Mouse (Mus musculus): Measurements from ENCODE around the gene Otulinl. TPM values are rescaled to one million over a fixed set of nuclear protein-coding genes. Genes with fewer than 3 reads are reported as not detected.

Otulinl gene
- polyA plus RNA-seq, 1 experiment, result 0.06 TPM

GRCm38 (mm10) chr15:27702972-27703313 is 21.6 kb upstream of the Otulinl start:
- no peak overlapping the region for H3ac ChIP-seq (ENCODE audit: control insufficient read depth, insufficient read length)
- no peaks in the 10 kb centered on the region for H3K79me2 ChIP-seq (ENCODE audit: control insufficient read depth, insufficient read depth)
- no peaks in the 10 kb centered on the region for H3K36me3 ChIP-seq (ENCODE audit: control insufficient read depth, insufficient read depth)
- no peak overlapping the region for H3K4me3 ChIP-seq
- H3K4me2 ChIP-seq (ENCODE audit: low read depth), result peak overlapping the region; percentile 36
- TF ChIP-seq E2F4 (IDR thresholded peaks at IDR 0.05; ENCODE audit: insufficient read depth), result no peak
- no peak for TF ChIP-seq USF1 (IDR thresholded peaks at IDR 0.05; ENCODE audit: low read depth)
- TF ChIP-seq TCF3 (IDR thresholded peaks at IDR 0.05; ENCODE audit: insufficient read length, low read depth), result no peak
- TF ChIP-seq MYOG (IDR thresholded peaks at IDR 0.05; ENCODE audit: control insufficient read depth in 1 of 3, insufficient read depth in 1 of 3, insufficient read length in 2 of 3, low read depth in 2 of 3), result no peak
- no peak for TF ChIP-seq TCF12 (IDR thresholded peaks at IDR 0.05; ENCODE audit: insufficient read depth, poor library complexity, severe bottlenecking)
- TF ChIP-seq POLR2A (IDR thresholded peaks at IDR 0.05; ENCODE audit: insufficient read length, low read depth), result no peak
- peaks cover 47% of the 10 kb centered on the region for H3K27me3 ChIP-seq (ENCODE audit: control insufficient read depth, insufficient read depth, insufficient read length)

GRCm38 (mm10) chr15:27702031-27702971 is 20.9 kb upstream of the Otulinl start:
- H3ac ChIP-seq (ENCODE audit: control insufficient read depth, insufficient read length), result no peak overlapping the region
- TF ChIP-seq E2F4 (IDR thresholded peaks at IDR 0.05; ENCODE audit: insufficient read depth) (no peak), POLR2AphosphoS2 (IDR thresholded peaks at IDR 0.05; ENCODE audit: insufficient read length, low read depth) (no peak), TCF12 (IDR thresholded peaks at IDR 0.05; ENCODE audit: insufficient read depth, poor library complexity, severe bottlenecking) (no peak), TCF3 (IDR thresholded peaks at IDR 0.05; ENCODE audit: insufficient read length, low read depth) (no peak), CEBPB (IDR thresholded peaks at IDR 0.05; ENCODE audit: insufficient read depth, poor library complexity, severe bottlenecking) (no peak), POLR2A (IDR thresholded peaks at IDR 0.05; ENCODE audit: insufficient read length, low read depth) (no peak), USF1 (IDR thresholded peaks at IDR 0.05; ENCODE audit: low read depth) (no peak)
- peaks cover 47% of the 10 kb centered on the region for H3K27me3 ChIP-seq (ENCODE audit: control insufficient read depth, insufficient read depth, insufficient read length)
- H3K4me3 ChIP-seq, result no peak overlapping the region
- no peaks in the 10 kb centered on the region for H3K79me2 ChIP-seq (ENCODE audit: control insufficient read depth, insufficient read depth)
- no peaks in the 10 kb centered on the region for H3K36me3 ChIP-seq (ENCODE audit: control insufficient read depth, insufficient read depth)
- peak overlapping the region; percentile 36 for H3K4me2 ChIP-seq (ENCODE audit: low read depth)

GRCm38 (mm10) chr15:27697632-27698031 is 16.3 kb upstream of the Otulinl start:
- no peak overlapping the region for H3K4me2 ChIP-seq (ENCODE audit: low read depth)
- no peak for TF ChIP-seq CEBPB (IDR thresholded peaks at IDR 0.05; ENCODE audit: insufficient read depth, poor library complexity, severe bottlenecking)
- TF ChIP-seq REST (IDR thresholded peaks at IDR 0.05; ENCODE audit: insufficient read depth, insufficient read length), result no peak
- TF ChIP-seq E2F4 (IDR thresholded peaks at IDR 0.05; ENCODE audit: insufficient read depth), result no peak
- no peak for TF ChIP-seq TCF12 (IDR thresholded peaks at IDR 0.05; ENCODE audit: insufficient read depth, poor library complexity, severe bottlenecking)
- TF ChIP-seq MYOG (IDR thresholded peaks at IDR 0.05; ENCODE audit: control insufficient read depth in 1 of 3, insufficient read depth in 1 of 3, insufficient read length in 2 of 3, low read depth in 2 of 3), result no peak
- TF ChIP-seq USF1 (IDR thresholded peaks at IDR 0.05; ENCODE audit: low read depth), result no peak
- TF ChIP-seq MAX (IDR thresholded peaks at IDR 0.05; ENCODE audit: low read depth), result no peak
- no peak for TF ChIP-seq POLR2AphosphoS2 (IDR thresholded peaks at IDR 0.05; ENCODE audit: insufficient read length, low read depth)
- no peak for TF ChIP-seq TCF3 (IDR thresholded peaks at IDR 0.05; ENCODE audit: insufficient read length, low read depth)
- TF ChIP-seq SRF (IDR thresholded peaks at IDR 0.05; ENCODE audit: control insufficient read depth, insufficient read length, low read depth), result no peak
- TF ChIP-seq POLR2A (IDR thresholded peaks at IDR 0.05; ENCODE audit: insufficient read length, low read depth), result no peak
- TF ChIP-seq MYOD1 (IDR thresholded peaks at IDR 0.05; ENCODE audit: control insufficient read depth in 1 of 3, insufficient read length in 2 of 3, low read depth in 2 of 3), result no peak
- H3ac ChIP-seq (ENCODE audit: control insufficient read depth, insufficient read length), result no peak overlapping the region
- no peaks in the 10 kb centered on the region for H3K36me3 ChIP-seq (ENCODE audit: control insufficient read depth, insufficient read depth)
- no peaks in the 10 kb centered on the region for H3K79me2 ChIP-seq (ENCODE audit: control insufficient read depth, insufficient read depth)
- no peak overlapping the region for H3K4me3 ChIP-seq
- H3K27me3 ChIP-seq (ENCODE audit: control insufficient read depth, insufficient read depth, insufficient read length), result peaks cover 27% of the 10 kb centered on the region

- H3K4me3 ChIP-seq, result no peak overlapping the region
- H3K79me2 ChIP-seq (ENCODE audit: control insufficient read depth, insufficient read depth), result no peaks in the 10 kb centered on the region
- no peaks in the 10 kb centered on the region for H3K36me3 ChIP-seq (ENCODE audit: control insufficient read depth, insufficient read depth)
- H3K4me2 ChIP-seq (ENCODE audit: low read depth), result no peak overlapping the region
- TF ChIP-seq POLR2A (IDR thresholded peaks at IDR 0.05; ENCODE audit: insufficient read length, low read depth) (no peak), USF1 (IDR thresholded peaks at IDR 0.05; ENCODE audit: low read depth) (no peak), MYOD1 (IDR thresholded peaks at IDR 0.05; ENCODE audit: control insufficient read depth in 1 of 3, insufficient read length in 2 of 3, low read depth in 2 of 3) (no peak), REST (IDR thresholded peaks at IDR 0.05; ENCODE audit: insufficient read depth, insufficient read length) (no peak), SRF (IDR thresholded peaks at IDR 0.05; ENCODE audit: control insufficient read depth, insufficient read length, low read depth) (no peak), TCF12 (IDR thresholded peaks at IDR 0.05; ENCODE audit: insufficient read depth, poor library complexity, severe bottlenecking) (no peak), MYOG (IDR thresholded peaks at IDR 0.05; ENCODE audit: control insufficient read depth in 1 of 3, insufficient read depth in 1 of 3, insufficient read length in 2 of 3, low read depth in 2 of 3) (no peak), E2F4 (IDR thresholded peaks at IDR 0.05; ENCODE audit: insufficient read depth) (no peak), CEBPB (IDR thresholded peaks at IDR 0.05; ENCODE audit: insufficient read depth, poor library complexity, severe bottlenecking) (no peak), MAX (IDR thresholded peaks at IDR 0.05; ENCODE audit: low read depth) (no peak)
- H3K27me3 ChIP-seq (ENCODE audit: control insufficient read depth, insufficient read depth, insufficient read length), result peaks cover 15% of the 10 kb centered on the region
- H3ac ChIP-seq (ENCODE audit: control insufficient read depth, insufficient read length), result no peak overlapping the region
Measured at GRCm38 (mm10) chr15:27693235-27693634, 11.9 kb upstream of the Otulinl start.

- Histone ChIP-seq H3K36me3 (ENCODE audit: control insufficient read depth, insufficient read depth) (no peaks in the 10 kb centered on the region), H3K4me2 (ENCODE audit: low read depth) (no peak overlapping the region), H3K79me2 (ENCODE audit: control insufficient read depth, insufficient read depth) (no peaks in the 10 kb centered on the region), H3ac (ENCODE audit: control insufficient read depth, insufficient read length) (no peak overlapping the region), H3K4me3 (no peak overlapping the region), H3K27me3 (ENCODE audit: control insufficient read depth, insufficient read depth, insufficient read length) (peaks cover 19% of the 10 kb centered on the region)
- no peak for TF ChIP-seq MYOD1 (IDR thresholded peaks at IDR 0.05; ENCODE audit: control insufficient read depth in 1 of 3, insufficient read length in 2 of 3, low read depth in 2 of 3)
- no peak for TF ChIP-seq SRF (IDR thresholded peaks at IDR 0.05; ENCODE audit: control insufficient read depth, insufficient read length, low read depth)
- no peak for TF ChIP-seq CEBPB (IDR thresholded peaks at IDR 0.05; ENCODE audit: insufficient read depth, poor library complexity, severe bottlenecking)
- no peak for TF ChIP-seq POLR2A (IDR thresholded peaks at IDR 0.05; ENCODE audit: insufficient read length, low read depth)
Measured at GRCm38 (mm10) chr15:27692161-27692560, 10.8 kb upstream of the Otulinl start.
